Mouse (Mus musculus) myocyte (in vitro differentiated cells): ENCODE data around the gene Phlpp1.

Experiments
- CEBPB ChIP-seq: IDR thresholded peaks from 2 replicates; pipeline ENCODE4 v1.6.1; 2011; ENCODE audit warnings: mild to moderate bottlenecking, moderate library complexity; ENCODE audit not compliant: poor library complexity, insufficient read depth, severe bottlenecking
- E2F4 ChIP-seq: IDR thresholded peaks from one replicate; pipeline ENCODE4 v1.6.1; 2011; ENCODE audit warnings: mild to moderate bottlenecking, control low read depth, moderate library complexity; ENCODE audit not compliant: insufficient read depth
- MAX ChIP-seq: IDR thresholded peaks from one replicate; pipeline ENCODE4 v1.6.1; 2011; ENCODE audit warnings: low read depth, mild to moderate bottlenecking, control low read depth
- MYOD1 ChIP-seq, 3 experiments: IDR thresholded peaks; one replicate each; pipeline ENCODE4 v1.6.1; 2011; ENCODE audit warnings: control low read depth in 2 of 3, low read depth in 2 of 3, mild to moderate bottlenecking in 2 of 3, moderate library complexity in 1 of 3; ENCODE audit not compliant: insufficient read length in 2 of 3, control insufficient read depth in 1 of 3
- MYOG ChIP-seq, 3 experiments: IDR thresholded peaks; one replicate each; pipeline ENCODE4 v1.6.1; 2011; ENCODE audit warnings: control low read depth in 2 of 3, low read depth in 2 of 3, mild to moderate bottlenecking in 2 of 3; ENCODE audit not compliant: insufficient read length in 2 of 3, control insufficient read depth in 1 of 3, insufficient read depth in 1 of 3
- POLR2A ChIP-seq: IDR thresholded peaks from one replicate; pipeline ENCODE4 v1.6.1; 2011; ENCODE audit warnings: low read depth, mild to moderate bottlenecking, control low read depth, moderate library complexity; ENCODE audit not compliant: insufficient read length
- POLR2AphosphoS2 ChIP-seq: IDR thresholded peaks from one replicate; pipeline ENCODE4 v1.6.1; 2011; ENCODE audit warnings: low read depth, control low read depth; ENCODE audit not compliant: insufficient read length
- TCF12 ChIP-seq: IDR thresholded peaks from one replicate; pipeline ENCODE4 v1.6.1; 2011; ENCODE audit warnings: mild to moderate bottlenecking, control low read depth; ENCODE audit not compliant: poor library complexity, insufficient read depth, severe bottlenecking
- TCF3 ChIP-seq: IDR thresholded peaks from one replicate; pipeline ENCODE4 v1.6.1; 2011; ENCODE audit warnings: low read depth, control low read depth; ENCODE audit not compliant: insufficient read length
- USF1 ChIP-seq: IDR thresholded peaks from one replicate; pipeline ENCODE4 v1.6.1; 2011; ENCODE audit warnings: low read depth, mild to moderate bottlenecking, control low read depth, moderate library complexity

DNA sequence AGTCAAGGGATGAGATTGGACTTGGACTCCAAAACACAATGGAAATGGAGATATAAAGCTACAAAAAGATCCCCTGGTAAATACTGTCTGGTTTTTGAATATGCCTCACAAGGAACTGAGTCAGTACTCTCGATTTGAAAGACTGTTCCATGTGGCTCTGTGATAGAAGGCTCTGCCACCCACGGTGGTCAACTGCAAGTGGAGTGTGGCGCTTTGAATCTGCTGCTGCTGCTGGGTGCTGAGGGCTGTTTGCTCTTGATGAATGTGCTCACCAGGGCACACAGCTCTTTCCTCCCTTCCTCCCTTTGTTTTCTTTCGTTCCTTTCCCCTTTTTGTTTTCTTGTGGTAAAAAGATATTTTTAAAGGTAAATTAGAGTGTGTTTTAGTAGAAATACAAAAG, 97.8 kb downstream of the Phlpp1 start:
- TF ChIP-seq CEBPB (no peak), USF1 (no peak), POLR2A (no peak), MYOG (IDR thresholded peaks at IDR 0.05; ENCODE audit: control insufficient read depth in 1 of 3, insufficient read depth in 1 of 3, insufficient read length in 2 of 3, low read depth in 2 of 3) (no peak), E2F4 (no peak), TCF12 (no peak), MAX (no peak), TCF3 (no peak), MYOD1 (IDR thresholded peaks at IDR 0.05; ENCODE audit: control insufficient read depth in 1 of 3, insufficient read length in 2 of 3, low read depth in 2 of 3) (no peak), POLR2AphosphoS2 (no peak)
